Mouse (Mus musculus): ENCODE results near the gene Dnal4.
A peak's percentile ranks its signal among the peaks of the same experiment; 100 is the strongest.

Gene Dnal4

GRCm38 (mm10) chr15:79800701-79801100 is 23.1 kb upstream of the Dnal4 start:
- DNase-seq (ENCODE audit: low spot score in 2 of 2): no peak

- no peak for DNase-seq (ENCODE audit: low spot score in 2 of 2)
These were observed 20.9 kb upstream of the Dnal4 start for GRCm38 (mm10) chr15:79798591-79798990.

- DNase-seq (ENCODE audit: low spot score in 2 of 2): no peak
These were observed 20.0 kb upstream of the Dnal4 start for GRCm38 (mm10) chr15:79797680-79798079.

DNA sequence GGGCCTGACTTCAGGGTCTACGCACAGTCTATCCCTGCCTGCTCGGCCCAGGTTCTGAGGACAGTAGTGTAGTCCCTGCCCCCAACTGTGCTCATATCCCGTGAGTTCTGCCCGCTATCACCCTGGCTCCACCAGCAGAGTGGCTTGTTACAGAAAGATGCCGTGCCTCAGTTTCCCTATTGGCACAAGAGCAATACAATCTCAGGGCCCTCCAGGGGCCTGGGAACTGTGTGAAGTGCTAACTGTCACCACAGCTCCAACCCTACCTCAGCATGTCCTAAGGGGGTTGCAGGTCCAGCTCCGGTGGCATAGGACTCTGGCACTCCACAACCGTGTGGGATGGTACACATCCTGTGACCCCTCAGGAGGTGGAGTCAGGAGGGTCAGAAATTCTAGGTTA is 19.4 kb upstream of the Dnal4 start:
- no peak for DNase-seq (ENCODE audit: low spot score in 2 of 2)

GRCm38 (mm10) chr15:79796256-79796655 is 18.6 kb upstream of the Dnal4 start:
- DNase-seq (ENCODE audit: low spot score in 2 of 2): no peak

DNA sequence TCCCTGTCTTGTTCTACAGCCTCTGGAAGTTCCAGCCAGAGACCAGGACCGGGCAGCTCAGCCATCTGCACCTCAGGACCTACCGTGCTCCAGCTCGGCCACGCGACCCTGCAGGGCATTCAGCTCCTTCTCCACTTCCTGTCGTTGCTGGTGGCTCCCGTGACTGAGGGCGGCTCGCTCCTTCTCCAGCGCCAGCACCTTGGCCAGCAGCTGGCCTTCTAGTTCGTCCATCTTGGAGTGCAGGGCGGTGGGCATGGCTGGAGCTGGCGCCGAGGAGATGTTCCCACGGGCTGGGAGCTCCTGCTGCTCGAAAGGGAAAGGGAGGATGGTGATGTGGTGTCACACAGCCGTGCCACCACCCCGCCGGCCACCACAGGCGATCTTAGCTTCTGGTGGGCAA is 16.5 kb upstream of the Dnal4 start:
- DNase-seq (ENCODE audit: low spot score in 2 of 2): no peak

- no peak for DNase-seq (ENCODE audit: low spot score in 2 of 2)
These were observed 15.4 kb upstream of the Dnal4 start for GRCm38 (mm10) chr15:79793076-79793475.

DNA sequence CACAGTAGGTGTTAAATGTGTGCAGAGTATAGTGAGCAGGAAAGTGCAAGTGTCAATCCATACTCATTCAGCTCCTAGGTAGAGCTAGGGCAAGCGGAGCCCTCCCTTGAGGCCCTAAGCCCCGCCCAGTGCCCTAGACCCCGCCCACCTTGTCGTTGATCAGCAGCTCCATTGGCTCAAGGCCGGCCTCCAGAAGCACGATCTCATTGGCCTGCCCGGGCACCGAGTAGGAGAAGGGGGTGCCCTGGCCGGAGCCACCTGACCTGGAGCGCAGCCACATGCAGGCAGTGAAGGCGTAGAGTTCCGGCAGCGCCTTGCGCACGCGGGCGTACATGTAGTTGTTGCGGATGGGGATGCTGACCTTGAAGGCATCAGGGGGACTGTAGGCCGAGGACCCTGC is 14.8 kb upstream of the Dnal4 start:
- DNase-seq (ENCODE audit: low spot score in 2 of 2): no peak

- no peak for DNase-seq (ENCODE audit: low spot score in 2 of 2)
These were observed 13.9 kb upstream of the Dnal4 start for GRCm38 (mm10) chr15:79791502-79791901.

GRCm38 (mm10) chr15:79790905-79791304 is 13.3 kb upstream of the Dnal4 start:
- DNase-seq (ENCODE audit: low spot score in 2 of 2): no peak

- no peak for DNase-seq (ENCODE audit: low spot score in 2 of 2)
These were observed 12.5 kb upstream of the Dnal4 start for GRCm38 (mm10) chr15:79790111-79790510.

DNA sequence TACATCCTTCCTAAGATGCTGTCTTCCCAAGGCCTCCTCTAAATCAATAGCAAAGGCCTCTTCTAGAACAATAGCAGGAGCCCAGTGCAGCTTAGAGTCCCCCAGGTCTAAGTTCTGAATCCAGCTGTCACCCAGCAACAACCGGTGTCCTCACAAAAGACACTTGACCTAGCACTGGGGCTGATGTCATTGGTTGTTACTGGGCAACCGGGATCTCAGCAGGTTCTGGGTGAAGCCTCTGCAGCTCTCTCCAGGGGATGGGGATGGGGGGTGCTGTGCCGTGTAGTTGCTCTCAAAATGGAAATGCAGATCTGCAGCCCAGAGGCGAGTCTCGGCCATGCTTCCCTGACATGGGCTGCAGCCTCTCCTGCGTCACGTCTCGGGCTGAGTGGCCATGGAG is 10.2 kb upstream of the Dnal4 start:
- DNase-seq (ENCODE audit: low spot score in 2 of 2): no peak

GRCm38 (mm10) chr15:79785056-79785455 is 7.4 kb upstream of the Dnal4 start:
- no peak for DNase-seq (ENCODE audit: low spot score in 2 of 2)

DNA sequence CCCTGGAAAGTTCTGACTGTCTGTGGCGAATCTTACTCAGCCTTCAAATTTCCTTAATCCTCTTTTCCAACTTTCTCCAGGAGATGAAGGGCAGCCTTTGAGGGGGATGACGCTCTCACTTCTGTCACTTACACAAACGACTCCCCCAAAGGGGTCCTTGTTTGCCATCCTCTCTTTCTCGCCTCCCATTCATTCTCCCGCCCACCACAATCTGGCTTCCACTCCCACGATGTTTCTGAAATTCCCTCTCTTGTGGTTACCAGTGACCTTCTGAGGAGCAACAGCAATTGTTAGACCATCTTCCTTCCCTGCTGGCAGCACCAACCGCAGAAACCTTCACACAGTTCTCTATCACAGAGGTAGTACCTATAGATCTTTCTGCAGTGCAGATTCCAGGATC is 2.0 kb downstream of the Dnal4 start:
- no peak for DNase-seq (ENCODE audit: low spot score in 2 of 2)

DNA sequence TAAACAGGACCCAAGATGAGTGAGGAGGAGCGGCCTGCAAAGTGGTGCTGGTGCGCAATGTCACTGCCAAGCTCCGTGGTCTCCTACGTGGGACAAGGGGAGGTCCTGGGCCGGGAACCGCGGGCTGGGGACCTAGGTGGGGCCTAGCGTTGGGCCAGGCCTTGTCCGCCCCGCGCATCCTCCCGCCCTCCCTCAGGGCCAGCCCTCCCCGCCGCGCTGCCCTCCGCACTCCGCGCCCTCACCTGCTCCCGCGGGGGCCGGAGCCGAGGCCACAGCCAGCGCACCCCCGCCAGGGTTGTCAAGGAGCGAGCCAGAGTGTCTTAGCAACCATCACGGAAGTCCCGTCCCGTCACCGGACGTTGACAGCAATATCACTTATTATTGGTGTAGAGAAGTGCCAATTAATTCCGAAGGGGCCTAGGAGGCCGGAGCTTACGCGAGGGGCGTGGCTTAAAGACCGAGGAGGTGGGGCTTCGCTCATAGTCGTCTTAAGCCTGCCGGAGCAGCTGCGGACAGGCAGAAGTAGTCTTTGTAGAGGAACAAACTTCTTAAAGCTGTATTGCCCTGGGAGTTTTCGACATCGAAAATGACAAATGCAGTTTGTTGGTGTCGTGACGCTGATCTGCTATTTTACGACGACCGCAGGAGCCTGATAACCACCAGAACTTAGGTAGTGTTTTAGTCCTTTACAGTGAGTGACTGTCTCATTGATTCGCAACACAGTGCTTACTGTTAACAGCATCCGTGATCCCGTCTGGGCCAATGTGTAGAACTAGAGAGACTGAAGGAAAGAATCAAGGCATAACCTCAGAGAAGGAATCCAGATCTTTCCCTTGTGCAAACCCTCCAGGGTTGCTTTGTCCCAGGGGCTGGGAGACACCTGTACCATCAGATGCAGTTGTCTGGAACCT is 3.3 kb downstream of the Dnal4 start:
- DNase-seq (ENCODE audit: low spot score in 2 of 2): peak; percentile 74 to 91

- DNase-seq (ENCODE audit: low spot score in 2 of 2): no peak
These were observed 6.9 kb downstream of the Dnal4 start for GRCm38 (mm10) chr15:79770629-79771240.

DNA sequence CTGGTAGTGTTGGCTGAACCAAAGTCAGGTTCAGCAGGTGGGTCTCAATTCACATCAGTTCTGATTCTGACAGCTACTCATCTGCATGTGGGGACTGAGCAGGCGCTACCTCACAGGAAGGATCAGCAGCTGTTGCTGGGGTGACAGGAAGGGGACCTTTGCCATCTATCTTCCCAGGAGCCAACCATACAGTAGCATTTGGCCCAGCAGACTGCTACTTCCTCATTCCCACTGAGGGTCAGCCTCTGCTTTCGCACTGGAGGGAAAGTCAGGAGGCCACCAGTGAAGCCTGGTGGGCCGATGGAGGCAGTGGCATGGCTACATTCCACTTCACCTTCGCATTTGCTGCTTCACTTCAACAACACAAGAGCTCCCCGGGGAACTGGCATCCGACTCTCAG is 9.3 kb downstream of the Dnal4 start:
- no peak for DNase-seq (ENCODE audit: low spot score in 2 of 2)

GRCm38 (mm10) chr15:79767327-79767961 is 10.2 kb downstream of the Dnal4 start:
- DNase-seq (ENCODE audit: low spot score in 2 of 2): no peak

DNA sequence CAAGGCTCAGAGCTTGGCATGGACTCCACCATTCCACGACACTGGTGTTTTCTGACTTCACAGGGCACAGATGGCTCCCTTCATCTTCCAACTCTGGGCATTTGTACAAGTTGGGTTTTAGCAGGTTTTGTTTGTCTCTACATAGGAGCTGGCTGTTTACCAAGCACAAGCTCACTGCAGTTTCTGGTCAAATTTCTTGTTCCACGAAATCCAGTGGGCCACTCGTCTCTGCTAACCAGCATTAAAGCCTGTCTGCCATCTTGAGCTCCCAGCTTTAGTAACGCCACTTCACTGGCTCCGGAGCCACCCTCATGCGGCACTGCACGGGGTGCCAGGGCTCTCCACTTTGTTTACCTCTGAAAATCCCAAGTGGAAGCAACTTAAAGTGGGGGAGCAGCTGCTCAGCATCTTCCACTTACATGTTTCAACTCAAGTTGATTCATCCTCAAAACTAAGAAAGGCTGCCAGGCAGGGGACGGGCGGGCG is 11.0 kb downstream of the Dnal4 start:
- DNase-seq (ENCODE audit: low spot score in 2 of 2): no peak

DNA sequence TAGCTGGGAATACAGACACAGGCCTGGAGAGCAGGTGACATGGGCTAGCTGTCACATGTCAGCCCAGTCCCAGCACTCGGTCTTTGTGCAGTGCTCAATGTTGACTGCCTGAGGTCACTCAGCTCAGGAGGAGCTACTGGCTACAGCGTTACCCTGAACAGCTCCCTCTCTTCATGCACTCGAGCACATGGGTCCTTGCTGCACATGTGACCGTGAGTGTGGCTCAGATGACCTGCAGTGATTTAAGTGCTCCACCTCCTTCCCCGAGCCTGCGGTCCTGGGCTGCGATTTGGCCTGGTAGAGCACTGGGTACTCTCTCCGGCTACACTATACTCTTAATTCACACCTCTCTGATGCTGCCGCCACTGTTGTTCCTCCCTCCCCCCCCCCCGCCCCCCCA is 11.5 kb downstream of the Dnal4 start:
- no peak for DNase-seq (ENCODE audit: low spot score in 2 of 2)

GRCm38 (mm10) chr15:79765361-79765760 is 12.3 kb downstream of the Dnal4 start:
- peak in 1 of 2 experiments; percentile 51 for DNase-seq (ENCODE audit: low spot score in 2 of 2)

DNA sequence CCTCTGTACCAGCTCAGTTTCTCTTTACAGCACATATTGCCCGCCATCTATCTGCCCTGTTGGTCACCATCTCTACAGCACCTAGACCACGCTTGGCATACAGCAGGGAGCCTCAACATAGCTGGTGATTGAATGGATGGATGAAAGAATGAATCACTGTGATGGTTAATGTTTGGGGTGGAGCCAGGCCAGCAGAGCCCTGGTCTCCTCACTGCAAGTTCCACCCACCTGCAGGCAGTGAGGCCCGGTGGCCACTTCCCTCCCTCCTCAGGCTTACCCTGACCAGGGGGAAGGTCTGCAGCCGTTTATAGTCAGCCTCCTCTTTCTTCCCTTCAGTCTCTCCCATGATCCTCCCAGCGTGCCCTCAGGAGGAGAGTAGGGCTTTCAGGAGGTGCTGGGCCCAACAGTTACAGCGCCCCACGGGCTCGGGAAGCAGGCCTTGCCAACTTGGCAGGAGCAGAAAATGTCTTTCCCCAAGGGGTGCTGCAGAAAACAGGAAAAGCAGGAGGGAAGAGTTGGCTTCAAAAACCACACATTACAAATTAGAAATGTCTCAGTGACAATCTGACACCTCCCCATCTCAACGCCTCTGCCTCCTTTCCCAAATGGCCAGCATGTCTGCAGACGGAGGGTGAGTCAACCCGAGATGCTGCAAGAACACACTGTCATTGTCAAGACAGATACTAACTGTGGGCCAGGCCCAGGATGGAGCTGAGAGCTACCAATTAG is 12.9 kb downstream of the Dnal4 start:
- no peak for DNase-seq (ENCODE audit: low spot score in 2 of 2)

Measured in cerebellum, postnatal 4 days (tissue).